In genomic region chr1:128832201-128832883, GRCm38 (mm10) we compare ENCODE assay signal across 8 mouse cellular contexts.
DNase-seq lines count a peak whose midpoint lies in the region; ATAC-seq and TF ChIP-seq lines count a peak whose summit lies in the region.

No protein-coding gene starts in this region.

- no peaks in the 10 kb centered on the region; the same call in 1 of the 2 replicates for H3K4me1 ChIP-seq in cortical plate, adult 2 months (ENCODE audit: control insufficient read depth, insufficient read depth, low read length)

- ATAC-seq in inflammation-experienced regulatory T-cells, adult 6 months, result peak; percentile 84
- peak; percentile 89 for ATAC-seq in megakaryocyte progenitor cell, adult 5-6 weeks (replicated peaks; ENCODE audit: poor library complexity)

- DNase-seq in ZHBTc4 (ENCODE audit: low read depth, low spot score), result peak; percentile 81
- peak; percentile 79 for DNase-seq in gastrocnemius, postnatal 14 days
- DNase-seq in left cerebral cortex, postnatal 10 days (ENCODE audit: extremely low spot score in 1 of 2, low spot score in 2 of 2), result peak; percentile 32 to 85
- DNase-seq in right cerebral cortex, postnatal 14 days, result peak; percentile 72
- peak; percentile 78 for DNase-seq in urinary bladder, postnatal 25 days (ENCODE audit: low spot score)

- TF ChIP-seq POLR2A in cortical plate, adult 2 months (IDR thresholded peaks at IDR 0.05; ENCODE audit: extremely low read depth, insufficient read depth, low read length), result no peak

- intact Hi-C loops in gastrocnemius, postnatal 14 days (cut with DNase I; ENCODE audit: low total_unique reads), result loop anchor here (5.0 kb wide), 1 partner anchor 470 kb away; no protein-coding TSS in a partner anchor
- intact Hi-C loops in left cerebral cortex, postnatal 10 days (cut with DNase I), result no loop called here

- no peak overlapping the region for H3K27ac ChIP-seq in cortical plate, adult 2 months (ENCODE audit: insufficient read depth, low read length)

- peak; percentile 89 for TF ChIP-seq CTCF in cortical plate, adult 2 months (IDR thresholded peaks at IDR 0.05; ENCODE audit: extremely low read depth, insufficient read depth, low read length)

- H3K4me3 ChIP-seq in cortical plate, adult 2 months (ENCODE audit: insufficient read depth, low read length), result no peak overlapping the region
